Mouse (Mus musculus) erythroblast, embryonic 14.5 days (primary cell): Measurements from ENCODE around the gene Flnb.

Source experiments
- GATA1 ChIP-seq: IDR thresholded peaks from 2 replicates; pipeline ENCODE4 v1.6.1; 2012; ENCODE audit warnings: low read length, inconsistent platforms, mixed read lengths
- TAL1 ChIP-seq: IDR thresholded peaks from 3 replicates; pipeline ENCODE4 v1.6.1; 2012; ENCODE audit warnings: low read length, inconsistent platforms, mixed read lengths

GRCm38 (mm10) chr14:7977471-7977870 lies 159.7 kb downstream of the Flnb start:
- TF ChIP-seq GATA1 (no peak), TAL1 (no peak)
